Mouse (Mus musculus) testis, adult 2 months (tissue): ENCODE data around the gene Ppp1r3a.

ENCODE experiments used
- CTCF ChIP-seq: fragments of 200-500 bp; IDR thresholded peaks from 2 replicates; pipeline ENCODE4 v1.5.1; 2012; ENCODE audit warnings: low read depth, mild to moderate bottlenecking, inconsistent platforms, low read length, moderate library complexity; ENCODE audit not compliant: control insufficient read depth, insufficient read depth, insufficient replicate concordance
- POLR2A ChIP-seq: fragments of 200-500 bp; IDR thresholded peaks from 2 replicates; pipeline ENCODE4 v1.6.1; 2012; ENCODE audit warnings: low read depth, mild to moderate bottlenecking, inconsistent platforms, low read length, moderate library complexity; ENCODE audit not compliant: control insufficient read depth

DNA sequence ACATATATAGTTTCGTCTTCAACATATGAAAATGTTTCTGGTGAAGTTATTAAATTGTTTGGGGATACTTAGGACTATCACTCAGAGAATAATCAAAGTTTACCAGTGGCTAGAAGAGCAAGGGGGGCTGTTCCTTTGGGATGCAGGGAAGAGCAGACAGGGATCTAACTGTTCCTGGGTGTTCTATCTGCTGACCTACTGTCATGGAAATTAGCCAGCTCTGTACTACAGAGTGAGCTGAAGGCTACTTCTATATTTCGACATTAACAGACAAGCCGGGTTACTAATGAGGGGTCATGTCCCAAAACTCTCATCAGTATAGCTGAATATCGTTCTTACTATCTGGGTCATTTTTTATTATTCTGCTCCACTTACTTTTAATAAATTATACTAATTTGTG is 1.6 kb downstream of the Ppp1r3a start:
- TF ChIP-seq POLR2A: no peak
- TF ChIP-seq CTCF: no peak
